Mouse (Mus musculus) limb, embryonic 14.5 days (tissue): ENCODE results near the gene Atp6v0d1. TPM values are rescaled to one million over a fixed set of nuclear protein-coding genes. Genes with fewer than 3 reads are reported as not detected.
A peak's percentile ranks its signal among the peaks of the same experiment; 100 is the strongest.

Source experiments
- ATAC-seq: fragments of 200-750 bp; cut with Nextera tagmentation; 2 replicates; pipeline ENCODE4 v1.8.0; 2017; ENCODE audit warnings: low read depth, moderate number of reproducible peaks, moderate TSS enrichment; ENCODE audit not compliant: low FRiP score
- DNase-seq: peaks from one replicate; pipeline ENCODE4 v3.0.0-alpha.2; 2015; ENCODE audit warnings: low spot score
- H3K27ac ChIP-seq: fragments of 300-500 bp; sonication (generic); replicated peaks from 2 replicates; pipeline ENCODE4 v1.5.1; 2014; ENCODE audit warnings: low read depth, mild to moderate bottlenecking, low read length, moderate library complexity, mixed read lengths
- H3K27me3 ChIP-seq: fragments of 300-500 bp; sonication (generic); 2 replicates; pipeline ENCODE4 v1.6.1; 2014; ENCODE audit warnings: low read length, mixed read lengths; ENCODE audit not compliant: control insufficient read depth, insufficient read depth
- H3K36me3 ChIP-seq: fragments of 300-500 bp; sonication (generic); 2 replicates; pipeline ENCODE4 v1.6.1; 2014; ENCODE audit warnings: mild to moderate bottlenecking, low read length, moderate library complexity, mixed read lengths; ENCODE audit not compliant: control insufficient read depth, insufficient read depth
- H3K4me1 ChIP-seq: fragments of 300-500 bp; sonication (generic); 2 replicates; pipeline ENCODE4 v1.6.1; 2014; ENCODE audit warnings: antibody characterized with exemption, low read length, mixed read lengths; ENCODE audit not compliant: control insufficient read depth, insufficient read depth
- H3K4me2 ChIP-seq: fragments of 300-500 bp; sonication (generic); replicated peaks from 2 replicates; pipeline ENCODE4 v1.6.1; 2014; ENCODE audit warnings: low read depth, mild to moderate bottlenecking, low read length, moderate library complexity; ENCODE audit not compliant: severe bottlenecking
- H3K4me3 ChIP-seq: fragments of 300-500 bp; sonication (generic); replicated peaks from 2 replicates; pipeline ENCODE4 v1.5.1; 2014; ENCODE audit warnings: low read length
- H3K9ac ChIP-seq: fragments of 300-500 bp; sonication (generic); 2 replicates; pipeline ENCODE4 v1.6.1; 2014; ENCODE audit warnings: mild to moderate bottlenecking, low read depth, low read length, moderate library complexity; ENCODE audit not compliant: severe bottlenecking
- H3K9me3 ChIP-seq: fragments of 300-500 bp; sonication (generic); 2 replicates; pipeline ENCODE4 v1.6.1; 2016; ENCODE audit warnings: low read length; ENCODE audit not compliant: control insufficient read depth
- POLR2A ChIP-seq: fragments of 200-500 bp; IDR thresholded peaks from 2 replicates; pipeline ENCODE4 v1.8.0; 2012; ENCODE audit warnings: inconsistent platforms, mild to moderate bottlenecking, moderate library complexity, borderline replicate concordance; ENCODE audit not compliant: insufficient read depth, insufficient read length; ENCODE audit errors: extremely low read depth
- WGBS: fragments of 180-500 bp; shearing (Covaris S2); extraction: QIAGEN DNeasy Blood & Tissue Kit; methylation state at CpG from one replicate; pipeline ENCODE4 v1.1.7; 2014; 5-methylcytosine and 5-hydroxymethylcytosine counted together
- polyA plus RNA-seq, 2 experiments: library from polyadenylated mRNA; depleted of rRNA in 1 of 2; stranded (reverse) in 1 of 2; unstranded in 1 of 2; fragments of >200 nt; fragmentation: Nextera tagmentation in 1 of 2; extraction: Ambion mirVana in 1 of 2; gene quantifications; 2 replicates each; pipeline versions ENCODE4 v1.2.1 to v1.2.3; 2012 to 2014

Atp6v0d1 gene
- polyA plus RNA-seq, 2 experiments, result 93.2 to 98.9 TPM

- Histone ChIP-seq H3K9ac (no peak overlapping the region), H3K27me3 (no peaks in the 10 kb centered on the region), H3K4me2 (no peak overlapping the region), H3K4me1 (peaks cover 13% of the 10 kb centered on the region), H3K9me3 (no peaks in the 10 kb centered on the region), H3K4me3 (no peak overlapping the region), H3K27ac (no peak overlapping the region), H3K36me3 (no peaks in the 10 kb centered on the region)
- no peak for TF ChIP-seq POLR2A
- WGBS, result 62% methylated on average over 12 of the region's 12 CpGs
- ATAC-seq (no peak), DNase-seq (no peak)
These were observed 66.1 kb downstream of the Atp6v0d1 start for GRCm38 (mm10) chr8:105499787-105500186.

GRCm38 (mm10) chr8:105496439-105497180, 69.2 kb downstream of the Atp6v0d1 start, which contains the start of gene Zdhhc1:
Zdhhc1 (minus strand) TSS chr8:105496902.
- Histone ChIP-seq H3K4me3 (peak within 1 kb of the TSS; percentile 63), H3K9ac (peak within 1 kb of the TSS; percentile 83), H3K27me3 (no peaks in the 10 kb centered on the region), H3K4me2 (peak within 1 kb of the TSS; percentile 73), H3K36me3 (no peaks in the 10 kb centered on the region), H3K27ac (peak within 1 kb of the TSS; percentile 76), H3K9me3 (no peaks in the 10 kb centered on the region), H3K4me1 (peaks cover 13% of the 10 kb centered on the region)
- DNase-seq, result peak; percentile 73
- TF ChIP-seq POLR2A, result peak; percentile 71; the same call in 1 of the 2 replicates
- ATAC-seq, result peak; percentile 82
- under 1% methylated on average over 58 of the region's 68 CpGs for WGBS

DNA sequence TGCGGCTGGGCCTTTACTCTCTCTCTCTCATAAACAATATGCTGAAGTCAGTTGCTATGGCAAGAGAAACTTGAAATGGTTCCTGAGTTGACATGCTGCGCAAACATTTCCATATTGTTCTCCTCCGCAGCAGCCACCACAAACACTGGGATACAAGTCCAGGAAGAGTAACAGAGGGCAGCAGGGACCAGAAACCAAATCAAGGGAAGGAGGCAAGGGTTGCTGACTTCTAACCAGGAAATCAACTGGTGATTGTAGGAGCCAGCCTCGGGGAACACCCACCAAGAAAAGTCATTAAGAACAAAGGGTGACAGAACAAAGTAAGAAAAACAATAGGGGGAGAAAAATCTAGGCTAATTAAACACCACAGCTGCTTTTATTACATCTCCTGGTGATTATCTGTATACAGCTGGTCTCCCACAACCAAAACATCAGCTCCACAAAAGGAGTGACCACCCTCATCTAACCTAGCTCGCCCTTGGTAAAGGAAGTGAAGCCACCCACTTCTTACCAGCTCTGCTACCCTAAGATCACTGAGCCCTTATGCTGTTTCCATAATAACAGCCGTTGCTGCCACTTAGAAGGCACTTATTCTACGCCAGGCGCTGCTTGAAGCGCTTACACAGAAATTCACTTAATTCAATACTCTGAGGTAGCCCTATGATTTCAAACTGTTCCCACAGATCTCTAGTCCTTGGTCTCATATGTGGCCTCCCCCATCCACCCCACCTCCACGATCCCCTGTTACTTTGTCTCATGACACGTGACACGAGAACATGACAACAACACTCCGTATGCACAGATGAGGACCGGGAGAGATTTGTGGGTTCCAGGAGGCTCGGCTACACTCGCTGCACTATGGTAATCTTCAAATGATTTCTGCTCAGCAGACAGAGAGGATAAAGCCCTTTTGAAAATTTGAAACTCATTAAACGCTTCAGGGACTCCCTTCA, 70.2 kb downstream of the Atp6v0d1 start:
- peak overlapping the region; percentile 73 for H3K4me2 ChIP-seq
- H3K27ac ChIP-seq, result peak overlapping the region; percentile 76; the same call in 1 of the 2 replicates
- H3K36me3 ChIP-seq, result no peaks in the 10 kb centered on the region
- TF ChIP-seq POLR2A, result no peak
- WGBS, result 30% methylated on average over 17 of the region's 17 CpGs
- H3K27me3 ChIP-seq, result no peaks in the 10 kb centered on the region
- peak overlapping the region; percentile 63 for H3K4me3 ChIP-seq
- ATAC-seq, result no peak
- no peak for DNase-seq
- H3K4me1 ChIP-seq, result peaks cover 13% of the 10 kb centered on the region
- H3K9me3 ChIP-seq, result no peaks in the 10 kb centered on the region
- peak overlapping the region; percentile 83 for H3K9ac ChIP-seq

- Histone ChIP-seq H3K27ac (no peak overlapping the region), H3K4me1 (peaks cover 13% of the 10 kb centered on the region), H3K36me3 (no peaks in the 10 kb centered on the region), H3K9ac (no peak overlapping the region), H3K4me3 (no peak overlapping the region), H3K4me2 (no peak overlapping the region), H3K27me3 (no peaks in the 10 kb centered on the region), H3K9me3 (no peaks in the 10 kb centered on the region)
- DNase-seq (no peak), ATAC-seq (no peak)
- 73% methylated on average over 3 of the region's 3 CpGs for WGBS
- TF ChIP-seq POLR2A, result no peak
These were observed 71.3 kb downstream of the Atp6v0d1 start for GRCm38 (mm10) chr8:105494566-105494965.

GRCm38 (mm10) chr8:105493495-105493894, 72.4 kb downstream of the Atp6v0d1 start:
- 8% methylated on average over 3 of the region's 3 CpGs for WGBS
- Histone ChIP-seq H3K9ac (no peak overlapping the region), H3K27ac (no peak overlapping the region), H3K36me3 (no peaks in the 10 kb centered on the region), H3K4me3 (no peak overlapping the region), H3K4me2 (no peak overlapping the region), H3K27me3 (no peaks in the 10 kb centered on the region), H3K9me3 (no peaks in the 10 kb centered on the region), H3K4me1 (peaks cover 13% of the 10 kb centered on the region)
- no peak for ATAC-seq
- no peak for TF ChIP-seq POLR2A
- no peak for DNase-seq
